20 mouse cellular contexts compared by ENCODE assay signal in the genomic region with DNA sequence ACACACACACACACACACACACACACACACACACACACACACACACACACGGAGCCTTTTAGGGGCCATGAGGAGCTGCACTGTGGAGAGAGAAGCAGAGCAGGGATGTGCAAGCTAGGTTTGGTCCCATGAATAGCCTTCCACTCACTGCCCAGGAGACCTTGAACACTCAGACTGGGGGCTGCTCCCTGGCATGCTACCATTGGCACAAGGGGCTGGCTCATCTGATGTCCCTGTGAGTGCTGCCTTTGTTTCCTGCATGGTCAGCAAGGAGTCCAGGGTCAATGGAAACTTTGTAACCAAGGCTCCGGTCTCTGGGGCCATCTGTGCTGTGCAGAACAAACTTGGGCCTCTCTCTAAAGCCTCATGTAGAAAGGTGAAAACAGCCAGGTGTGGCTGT. TPM values are rescaled to one million over a fixed set of nuclear protein-coding genes. Genes with fewer than 3 reads are reported as not detected.
A peak's percentile ranks its signal among the peaks of the same experiment; 100 is the strongest.
DNase-seq lines count a peak whose midpoint lies in the region; ATAC-seq lines count a peak whose summit lies in the region.
"Had no signal": no experiment of that assay in that cellular context is flagged by ENCODE, and none has a peak within 500 bp of the region (broad histone marks: within the 10 kb centered on the region; RNA-seq: fewer than 3 reads in every experiment).

No protein-coding gene starts in this region.

- no peak overlapping the region for H3K9ac ChIP-seq in embryonic facial prominence, embryonic 12.5 days
- H3K9ac ChIP-seq: embryonic facial prominence, embryonic 13.5 days; forebrain, embryonic 12.5 days; hindbrain, embryonic 13.5 days; intestine, embryonic 15.5 days had no signal

- no peaks in the 10 kb centered on the region for H3K4me1 ChIP-seq in embryonic facial prominence, embryonic 12.5 days
- peaks cover 16% of the 10 kb centered on the region for H3K4me1 ChIP-seq in embryonic facial prominence, embryonic 10.5 days
- H3K4me1 ChIP-seq: embryonic facial prominence, embryonic 13.5 days; intestine, embryonic 15.5 days had no signal

- H3K4me2 ChIP-seq in embryonic facial prominence, embryonic 12.5 days (replicated peaks), result no peak overlapping the region
- H3K4me2 ChIP-seq: embryonic facial prominence, embryonic 13.5 days; forebrain, embryonic 12.5 days; hindbrain, embryonic 13.5 days; intestine, embryonic 15.5 days had no signal

- no peak overlapping the region for H3K4me3 ChIP-seq in embryonic facial prominence, embryonic 12.5 days
- H3K4me3 ChIP-seq in embryonic facial prominence, embryonic 10.5 days, result no peak overlapping the region
- H3K4me3 ChIP-seq: embryonic facial prominence, embryonic 13.5 days; forebrain, embryonic 12.5 days; heart, embryonic 10.5 days; hindbrain, embryonic 13.5 days; intestine, embryonic 15.5 days had no signal

- 75% methylated on average over 2 of the region's 2 CpGs for WGBS in embryonic facial prominence, embryonic 12.5 days
- 85% methylated on average over 2 of the region's 2 CpGs for WGBS in embryonic facial prominence, embryonic 10.5 days

- H3K36me3 ChIP-seq in embryonic facial prominence, embryonic 12.5 days, result peaks cover 29% of the 10 kb centered on the region
- H3K36me3 ChIP-seq in embryonic facial prominence, embryonic 10.5 days (replicated peaks), result peaks cover 90% of the 10 kb centered on the region
- H3K36me3 ChIP-seq: intestine, embryonic 15.5 days had no signal

- ATAC-seq in embryonic facial prominence, embryonic 12.5 days (ENCODE audit: insufficient number of reproducible peaks, insufficient read depth, low FRiP score, low TSS enrichment), result 0 out of 2 replicates have a peak, but pooled peaks have one; percentile 6
- ATAC-seq: forebrain, embryonic 16.5 days; intestine, embryonic 15.5 days had no signal

- no peak overlapping the region for H3K27ac ChIP-seq in embryonic facial prominence, embryonic 12.5 days
- no peak overlapping the region for H3K27ac ChIP-seq in embryonic facial prominence, embryonic 10.5 days (replicated peaks)
- H3K27ac ChIP-seq: embryonic facial prominence, embryonic 13.5 days; forebrain, embryonic 12.5 days; heart, embryonic 10.5 days; hindbrain, embryonic 13.5 days; intestine, embryonic 15.5 days had no signal

- DNase-seq in adrenal gland, adult 2 months, result peak; percentile 36
- DNase-seq in adrenal gland, adult 8-10 months, result no peak
- no peak for DNase-seq in embryonic facial prominence, embryonic 10.5 days (ENCODE audit: low spot score)
- peak; percentile 29 to 46 for DNase-seq in adrenal gland, postnatal 36 days
- DNase-seq in testis, postnatal 10 days (ENCODE audit: low spot score), result peak; percentile 65
- no peak for DNase-seq in kidney, postnatal 36 days
- DNase-seq: cerebellum, adult 18-20 months; cerebellum, postnatal 14 days; embryo, embryonic 11 days; gastrocnemius, postnatal 10 days; heart, adult 18-20 months; heart, postnatal 10 days; heart, postnatal 4 days had no signal

- no peaks in the 10 kb centered on the region for H3K9me3 ChIP-seq in embryonic facial prominence, embryonic 12.5 days
- H3K9me3 ChIP-seq in embryonic facial prominence, embryonic 10.5 days, result peaks cover 11% of the 10 kb centered on the region; the same call in 1 of the 2 replicates
- H3K9me3 ChIP-seq: embryonic facial prominence, embryonic 13.5 days; forebrain, embryonic 12.5 days; heart, embryonic 10.5 days; intestine, embryonic 15.5 days had no signal

- H3K27me3 ChIP-seq in embryonic facial prominence, embryonic 12.5 days, result no peaks in the 10 kb centered on the region
- no peaks in the 10 kb centered on the region for H3K27me3 ChIP-seq in embryonic facial prominence, embryonic 10.5 days (replicated peaks; ENCODE audit: low read depth, poor library complexity, severe bottlenecking)
- H3K27me3 ChIP-seq: embryonic facial prominence, embryonic 13.5 days; forebrain, embryonic 12.5 days; hindbrain, embryonic 13.5 days; intestine, embryonic 15.5 days had no signal

RNA-seq across cellular contexts. Expression of a gene that starts 10.5 kb away (rescaled TPM):
- 10 to 100 TPM; 23.9 to 85.2 TPM for total RNA-seq in adrenal gland, adult 2 months (2021)
- polyA plus RNA-seq in adrenal gland, adult 2 months (2012; rRNA removed), result 13.1 and 20.7 TPM in 2 replicates
- 100 to 1,000 TPM in 2 of 4 experiments, 10 to 100 TPM in 2; 40.1 to 106 (median 76.9) TPM for total RNA-seq in adrenal gland, adult 8-10 months (2022)
- polyA plus RNA-seq in embryonic facial prominence, embryonic 12.5 days (2016; fragmentation: Nextera tagmentation; extraction: Ambion mirVana), result 42.6 and 44.7 TPM in 2 replicates
- polyA plus RNA-seq in embryonic facial prominence, embryonic 10.5 days (2016; fragmentation: Nextera tagmentation; extraction: Ambion mirVana), result 39.4 and 41.3 TPM in 2 replicates
- 10 to 100 TPM; 40.7 to 66.7 TPM for total RNA-seq in adrenal gland, postnatal 36 days (2021)

Comparison
In these comparisons a context has a peak if more than half of its experiments do, and no peak if none do; other contexts are left out.
1. DNase-seq: peak in adrenal gland, adult 2 months (single experiment), adrenal gland, postnatal 36 days (2 of 2) and testis, postnatal 10 days (single experiment); none in adrenal gland, adult 8-10 months (single experiment), embryonic facial prominence, embryonic 10.5 days (single experiment) and kidney, postnatal 36 days (0 of 2).